Mouse (Mus musculus) CD4-positive, CD25-positive, alpha-beta regulatory T cell, adult 2 months (primary cell): ENCODE results near the gene Ext2.

ENCODE experiments used
- DNase-seq: peaks from one replicate; pipeline ENCODE4 v3.0.0-alpha.2; 2012; ENCODE audit warnings: low read depth, low spot score

The Ext2 gene

GRCm38 (mm10) chr2:93739044-93739569, 83.3 kb downstream of the Ext2 start:
- no peak for DNase-seq

- no peak for DNase-seq
Observed at GRCm38 (mm10) chr2:93737146-93737545, 85.2 kb downstream of the Ext2 start.

GRCm38 (mm10) chr2:93732658-93733057, 89.7 kb downstream of the Ext2 start:
- DNase-seq = no peak

DNA sequence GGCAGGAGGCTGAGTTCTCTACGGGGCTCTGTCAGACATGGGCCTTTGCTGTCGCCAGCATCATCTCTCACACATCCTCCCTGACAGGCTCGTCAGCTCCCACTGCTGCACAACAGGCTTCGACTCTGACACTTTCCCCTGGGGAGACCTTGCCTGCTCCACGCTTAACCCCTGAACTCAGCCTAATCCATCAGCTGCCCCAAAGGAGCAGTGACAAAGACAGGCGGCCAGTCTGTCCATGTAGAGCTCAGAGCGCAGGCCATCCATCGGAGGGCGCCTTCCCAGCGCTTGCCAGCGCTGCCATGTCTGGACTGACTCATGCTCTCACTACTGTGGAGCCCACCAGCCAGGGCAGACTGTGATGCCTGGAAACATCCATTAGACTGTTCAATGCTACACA, 92.8 kb downstream of the Ext2 start:
- DNase-seq = no peak

DNA sequence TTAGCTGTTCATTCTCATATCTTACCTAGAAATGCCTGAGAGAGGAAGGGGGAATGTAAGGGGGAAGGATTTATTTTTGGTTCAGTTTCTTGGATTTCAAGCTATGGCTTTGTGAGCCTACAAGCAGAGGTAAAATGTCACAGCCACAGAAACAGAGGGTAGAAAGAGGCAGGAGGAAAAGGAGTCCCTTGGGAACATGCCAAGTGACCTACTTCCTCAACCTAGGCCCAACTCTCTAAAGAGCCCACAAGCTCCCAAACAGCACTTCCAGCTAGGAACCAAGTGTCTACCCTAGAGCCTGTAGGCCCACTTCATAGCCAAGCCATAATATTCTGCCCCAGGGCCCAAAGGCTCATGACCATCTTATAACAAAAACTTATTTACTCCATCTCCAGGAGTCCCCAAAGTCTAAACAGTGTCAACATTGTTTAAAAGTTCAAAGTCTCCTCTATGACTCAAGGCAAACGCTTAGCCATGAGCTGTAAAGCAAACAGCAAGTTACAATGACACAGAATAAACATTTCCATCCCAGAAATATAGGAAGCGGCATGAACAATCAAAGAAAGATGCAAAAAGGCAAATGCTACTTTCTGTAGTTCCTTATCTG, 99.1 kb downstream of the Ext2 start:
- DNase-seq = no peak

DNA sequence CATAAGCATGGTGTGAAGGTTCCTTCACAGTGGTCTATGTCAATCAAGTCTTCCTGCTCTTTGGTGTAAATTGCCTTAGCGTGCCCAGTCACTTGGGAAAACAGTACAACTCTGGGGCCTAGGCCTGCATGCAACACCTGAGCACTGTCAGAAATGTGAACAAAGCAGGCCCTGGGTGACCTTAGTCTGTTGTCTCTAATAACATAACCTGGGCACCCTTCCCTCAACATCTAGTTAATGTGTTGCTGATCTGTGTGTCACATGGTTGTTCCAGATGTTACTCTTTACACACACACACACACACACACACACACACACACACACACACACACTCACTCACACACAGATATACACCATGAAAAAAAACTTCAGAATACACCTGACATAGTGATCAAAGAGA, 101.4 kb downstream of the Ext2 start:
- DNase-seq = no peak

DNA sequence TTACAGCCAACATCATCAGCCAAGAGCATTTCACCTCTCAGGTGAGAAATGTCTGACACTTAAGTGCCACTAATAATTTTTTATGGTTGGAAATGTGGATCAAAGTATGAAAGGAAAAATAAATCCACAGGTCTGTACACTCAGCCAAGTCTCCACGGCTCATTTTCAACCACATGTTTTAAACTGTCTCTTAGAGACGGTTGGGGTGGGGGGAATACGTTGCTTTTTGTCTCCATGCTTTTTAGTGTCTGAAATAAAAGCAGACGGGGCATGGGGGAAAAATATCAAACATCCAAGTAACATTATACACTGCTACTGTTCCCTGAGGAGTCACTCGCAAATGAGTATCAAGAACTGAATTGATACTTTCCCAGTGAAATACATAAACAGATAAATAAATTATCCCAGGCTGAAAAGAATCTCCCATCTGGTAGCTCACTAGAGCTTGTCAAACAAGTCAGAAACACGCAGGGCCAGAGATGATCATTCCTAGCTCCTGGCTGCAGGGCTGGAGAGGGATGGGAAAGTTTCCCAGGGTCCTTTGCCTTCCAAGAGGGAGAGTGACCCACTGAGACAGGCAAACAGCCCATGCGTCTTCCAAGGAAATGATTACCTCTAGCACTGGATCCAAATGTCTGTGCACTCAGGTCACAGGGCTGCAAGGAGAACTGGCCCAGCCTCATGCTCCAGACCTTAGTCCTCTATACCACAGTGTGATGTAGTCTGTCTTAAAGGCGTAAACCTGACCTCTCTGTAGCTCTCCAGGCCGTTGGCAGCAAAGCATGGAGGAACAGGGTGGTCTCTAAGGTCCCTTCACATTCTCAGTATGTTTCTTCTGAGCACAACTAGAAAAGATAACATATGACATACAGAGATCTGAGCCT, 102.3 kb downstream of the Ext2 start:
- DNase-seq = no peak

DNA sequence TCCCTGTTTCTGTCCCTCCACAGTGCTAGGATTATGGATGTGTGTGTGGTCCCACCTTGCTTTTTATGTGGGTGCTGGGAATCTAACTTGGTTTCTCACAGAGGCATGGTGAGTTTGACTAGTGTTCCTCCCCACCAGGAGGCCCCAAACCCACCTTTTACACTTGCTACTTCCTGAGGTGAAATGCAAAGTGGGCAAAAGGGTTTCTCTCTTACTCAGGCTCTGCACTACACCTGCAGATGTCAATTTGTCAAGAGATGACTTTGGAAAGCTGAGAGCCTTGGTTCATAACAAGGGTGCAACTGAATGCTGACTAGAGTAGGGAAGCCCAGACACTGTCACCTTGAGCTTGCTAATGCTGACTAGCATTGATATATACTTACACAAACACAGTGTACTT, 109.1 kb downstream of the Ext2 start:
- no peak for DNase-seq

GRCm38 (mm10) chr2:93711460-93711859, 110.9 kb downstream of the Ext2 start:
- DNase-seq = no peak

- no peak for DNase-seq
Observed at GRCm38 (mm10) chr2:93709696-93710095, 112.7 kb downstream of the Ext2 start.

DNA sequence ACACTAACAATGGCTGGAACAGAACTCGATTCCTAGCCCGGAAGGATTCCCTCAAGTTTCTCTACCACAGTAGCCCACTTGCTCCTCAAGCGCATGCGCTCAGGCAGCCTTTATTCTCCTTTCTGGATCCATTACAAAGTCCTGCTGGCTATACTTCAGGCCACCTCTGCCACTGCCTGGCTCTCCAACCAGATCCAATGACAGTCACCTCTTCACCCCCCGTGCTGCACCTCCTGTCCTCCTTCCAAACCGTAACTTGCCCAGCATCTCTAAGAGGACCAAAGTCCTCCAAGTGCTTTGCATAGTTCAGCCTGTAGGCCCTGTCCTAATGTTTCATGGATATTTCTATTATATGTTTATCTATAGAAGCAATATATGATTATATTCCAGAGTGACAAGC, 113.1 kb downstream of the Ext2 start:
- no peak for DNase-seq

GRCm38 (mm10) chr2:93706825-93707224, 115.5 kb downstream of the Ext2 start:
- no peak for DNase-seq

GRCm38 (mm10) chr2:93706407-93706806, 116.0 kb downstream of the Ext2 start:
- no peak for DNase-seq

GRCm38 (mm10) chr2:93704195-93704594, 118.2 kb downstream of the Ext2 start:
- DNase-seq = no peak

DNA sequence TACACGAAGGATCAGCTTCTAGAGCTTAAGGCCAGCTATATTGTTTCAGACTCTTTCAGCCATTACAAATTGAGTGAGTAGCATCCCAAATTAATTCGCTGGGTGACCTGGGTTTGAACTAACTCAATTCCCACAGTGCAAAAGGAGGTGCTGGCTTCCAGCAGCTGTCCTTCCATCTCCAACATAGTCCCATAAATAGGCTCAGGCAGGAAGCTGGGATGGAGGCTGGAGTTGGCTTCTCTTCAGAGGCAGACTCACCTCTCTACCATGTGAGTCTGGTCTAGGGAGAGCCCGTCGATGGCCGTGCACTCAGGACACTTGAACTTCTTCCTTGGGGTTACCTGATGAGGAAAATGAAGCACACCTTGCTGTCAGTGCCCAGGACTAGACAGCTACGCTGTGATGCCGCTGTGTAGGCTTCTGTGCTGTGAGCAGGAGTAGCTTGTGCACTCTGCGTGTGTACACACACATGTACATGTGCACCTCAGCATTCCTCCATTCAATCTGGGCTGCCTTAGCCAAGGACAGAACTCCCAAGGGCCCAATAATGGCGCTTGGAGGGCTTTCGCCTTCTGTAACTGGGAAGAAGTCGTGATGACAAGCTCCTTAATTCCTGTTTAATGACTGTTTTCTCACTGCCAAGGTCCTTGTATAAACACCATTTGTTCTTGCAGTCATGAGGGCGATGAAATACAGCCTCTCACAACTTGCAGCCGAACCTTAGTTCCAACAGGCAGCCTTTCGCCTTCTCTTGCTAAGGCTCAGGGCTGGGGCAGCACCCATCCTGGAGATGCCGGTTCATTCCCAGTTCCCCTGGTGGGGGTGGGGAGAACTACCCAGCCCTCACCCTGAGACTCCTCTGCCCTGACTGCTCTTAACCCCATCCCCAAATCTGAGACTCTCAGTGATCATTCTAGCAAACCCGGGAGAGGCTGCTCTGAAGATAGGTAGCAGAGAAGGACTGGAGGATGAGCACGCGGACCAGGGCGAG, 119.1 kb downstream of the Ext2 start:
- DNase-seq = no peak

- DNase-seq = no peak
Observed at GRCm38 (mm10) chr2:93699346-93699745, 123.0 kb downstream of the Ext2 start.

- DNase-seq = peak; percentile 67
Observed at GRCm38 (mm10) chr2:93696181-93696641, 126.2 kb downstream of the Ext2 start.

GRCm38 (mm10) chr2:93693101-93693500, 129.3 kb downstream of the Ext2 start:
- DNase-seq = no peak

- no peak for DNase-seq
Observed at GRCm38 (mm10) chr2:93690064-93690930, 132.1 kb downstream of the Ext2 start.

DNA sequence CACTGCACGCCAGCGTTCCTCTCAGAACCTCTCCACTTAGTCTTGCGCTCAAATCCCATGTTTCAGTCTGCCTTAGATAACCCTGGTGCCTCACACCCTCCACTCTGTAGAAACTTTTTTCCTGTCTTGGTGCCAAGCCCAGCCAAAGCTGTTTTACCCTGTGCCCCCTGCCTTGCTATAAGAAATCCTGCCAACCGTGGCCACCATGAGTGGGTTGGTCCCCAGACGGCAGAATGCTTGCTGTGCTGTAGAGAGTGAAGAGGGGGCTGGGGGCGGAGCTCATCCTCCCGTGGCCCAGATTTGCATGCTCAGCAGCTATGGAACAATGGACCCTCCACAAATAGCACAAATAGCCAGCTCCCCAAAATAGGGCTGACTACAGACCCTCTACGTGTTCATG, 138.7 kb downstream of the Ext2 start:
- DNase-seq = no peak
